Mouse (Mus musculus) central nervous system, embryonic 14 days (tissue): ENCODE results near the gene Art4. TPM values are rescaled to one million over a fixed set of nuclear protein-coding genes. Genes with fewer than 3 reads are reported as not detected.

Experiments used
- polyA plus RNA-seq: library from polyadenylated mRNA; depleted of rRNA; stranded (reverse); fragments of >200 nt; gene quantifications from 2 replicates; pipeline ENCODE4 v1.2.3, GENCODE M21; 2012; rRNA removed

Gene Art4
- polyA plus RNA-seq: 0.22 and 0.49 TPM in 2 replicates

DNA sequence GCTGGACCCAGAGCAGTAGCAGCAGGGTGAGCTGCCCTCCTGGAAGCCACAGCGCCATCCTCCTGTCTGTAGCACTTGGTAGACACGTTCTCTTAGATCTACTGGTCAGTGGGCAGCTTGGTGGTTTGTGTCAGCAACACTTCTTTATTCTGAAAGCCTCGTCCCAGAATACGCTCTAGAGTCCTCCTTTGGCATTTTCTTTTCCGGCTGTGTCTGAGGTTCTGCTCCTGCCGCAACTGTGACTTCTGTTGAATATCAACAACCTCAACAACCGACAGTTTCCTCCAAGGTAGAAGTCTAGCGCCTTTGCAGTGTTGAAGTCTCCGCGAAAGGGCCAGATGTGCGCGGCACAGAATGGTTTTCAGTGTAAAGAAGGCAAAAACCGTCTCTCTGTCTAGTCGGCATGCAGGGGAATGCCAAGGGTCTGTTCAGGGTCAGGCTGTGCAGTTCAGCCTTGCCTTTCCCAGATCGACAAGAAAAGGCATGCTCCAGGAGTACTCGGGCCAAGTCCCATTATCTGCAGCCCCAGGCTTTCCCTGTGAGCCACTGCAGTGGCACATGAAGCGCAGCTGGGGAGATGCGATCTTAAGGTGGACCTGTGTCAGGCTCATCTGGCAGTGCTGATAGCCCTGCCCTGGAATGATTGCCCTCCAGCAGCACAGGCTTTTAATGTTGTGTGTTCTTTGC is at the start of gene Art4:
Gene Art4 (minus strand): TSS at position 548 of the 687 bp plus-strand sequence.

DNA sequence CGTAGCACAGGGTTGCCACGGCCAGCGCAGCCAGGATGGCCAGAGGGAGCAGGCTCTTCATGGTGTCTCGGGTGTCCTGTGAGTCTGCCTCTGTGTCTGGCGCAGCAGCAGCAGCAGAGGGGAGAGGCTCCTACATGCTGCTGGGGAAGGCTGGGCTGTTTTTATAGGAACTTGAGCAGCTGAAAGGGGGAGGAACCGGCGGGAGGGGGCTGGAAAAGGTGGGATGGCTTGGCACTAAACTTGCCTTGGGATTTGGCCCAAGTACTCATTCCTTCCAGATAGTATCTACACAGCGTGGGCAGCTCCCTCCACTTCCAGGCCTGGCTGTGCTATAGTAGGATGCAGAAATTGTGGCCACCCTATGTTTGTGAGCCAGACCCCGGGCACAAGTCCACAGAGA is 18.1 kb upstream of the Art4 start, which contains the start of gene Mgp:
Gene Mgp (minus strand): TSS at position 154 of the 400 bp plus-strand sequence.

DNA sequence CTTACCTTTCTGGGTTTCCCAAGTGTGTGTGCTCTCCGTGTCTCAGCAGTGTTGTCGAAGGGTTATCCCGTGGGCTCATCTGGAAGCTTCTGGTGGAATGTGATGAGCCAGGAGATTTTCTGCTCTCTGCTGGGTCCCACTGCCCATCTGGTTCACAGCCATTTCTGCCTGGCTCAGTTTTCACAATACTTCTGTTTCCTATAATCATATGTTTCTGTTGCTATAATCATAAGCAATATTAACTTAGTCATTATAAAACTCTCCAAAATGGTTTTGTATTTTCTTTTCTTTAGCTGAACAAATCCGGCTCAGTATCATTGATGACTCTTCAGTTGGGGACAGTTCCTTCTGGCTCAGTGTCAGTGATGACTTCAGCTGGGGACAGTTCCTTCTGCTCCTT is 22.2 kb downstream of the Art4 start, which contains the start of gene Smco3:
Gene Smco3 (minus strand): TSS at position 101 of the 400 bp plus-strand sequence.

DNA sequence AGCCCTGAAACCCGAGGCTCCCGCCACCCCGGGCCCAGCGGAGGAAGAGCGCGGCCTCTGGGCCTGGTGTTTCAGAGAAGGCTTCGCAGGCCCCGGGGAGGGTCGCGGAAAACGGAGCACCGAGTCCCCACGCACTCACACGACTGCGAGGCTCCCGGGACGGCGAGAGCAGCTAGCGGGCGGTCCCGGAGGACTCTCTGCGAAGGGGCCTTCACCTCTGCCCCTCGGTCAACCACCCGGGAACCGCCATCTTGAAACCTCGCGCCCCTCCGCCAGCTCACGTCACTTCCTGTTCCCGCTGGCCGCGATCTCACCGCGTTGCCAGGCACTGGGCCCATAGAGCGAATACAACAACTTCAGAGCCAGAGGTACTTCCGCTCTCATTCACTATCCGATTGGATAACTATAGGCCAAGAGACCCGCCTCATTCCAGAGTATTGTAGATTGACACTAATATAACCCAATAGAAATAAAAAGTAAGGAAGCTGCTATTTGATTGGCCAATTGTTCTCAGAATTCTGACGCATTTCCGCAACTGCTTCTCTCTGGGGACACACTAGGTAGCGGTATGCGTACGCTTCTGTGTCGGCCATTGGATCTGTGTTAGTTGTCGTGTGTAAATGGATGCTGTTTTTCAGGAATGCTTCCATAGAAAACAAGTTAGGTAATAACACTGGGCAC is 29.5 kb downstream of the Art4 start, which contains the start of gene Wbp11:
Gene Wbp11 (minus strand): TSS at position 353 of the 681 bp plus-strand sequence.

DNA sequence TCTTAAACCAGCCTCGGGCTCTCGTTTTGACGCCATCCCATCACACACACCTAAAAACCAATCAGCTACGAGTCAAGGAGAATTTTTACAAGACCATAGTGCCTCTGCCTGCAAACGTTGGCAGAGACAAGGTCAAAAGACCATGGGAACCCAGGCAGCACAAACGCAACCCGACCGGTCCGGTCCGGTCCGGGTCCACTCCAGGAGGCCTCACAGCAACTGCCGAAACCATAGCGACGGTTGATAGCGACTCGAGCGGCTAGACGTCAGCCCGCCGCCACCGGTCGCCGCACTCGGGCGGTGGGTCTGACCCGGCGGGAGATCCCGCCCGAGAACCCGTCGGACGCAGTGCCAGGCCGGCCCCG is 30.0 kb downstream of the Art4 start, which contains the start of gene BC049715:
Gene BC049715 (plus strand): TSS at position 111 of the 365 bp plus-strand sequence.

DNA sequence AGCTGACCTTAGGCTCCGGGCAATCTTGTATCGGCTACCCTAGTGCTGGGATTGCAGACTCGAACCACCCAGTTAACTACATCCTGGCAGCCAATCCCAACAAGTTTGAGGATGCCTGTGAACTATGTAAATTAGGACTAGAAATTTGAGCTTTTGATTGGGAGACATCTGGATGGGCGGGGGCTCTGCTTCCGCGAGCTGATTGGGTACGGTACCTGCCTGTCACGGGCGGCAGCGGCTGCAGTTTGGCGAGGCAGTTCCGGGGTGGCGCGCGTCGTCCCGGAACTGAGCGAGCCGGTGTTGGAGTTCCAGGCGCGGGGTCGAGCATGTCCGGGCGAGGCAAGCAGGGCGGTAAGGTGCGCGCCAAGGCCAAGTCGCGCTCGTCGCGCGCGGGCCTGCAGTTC is 49.5 kb downstream of the Art4 start, which contains the start of gene H2afj:
Gene H2afj (plus strand): TSS at position 231 of the 404 bp plus-strand sequence.

DNA sequence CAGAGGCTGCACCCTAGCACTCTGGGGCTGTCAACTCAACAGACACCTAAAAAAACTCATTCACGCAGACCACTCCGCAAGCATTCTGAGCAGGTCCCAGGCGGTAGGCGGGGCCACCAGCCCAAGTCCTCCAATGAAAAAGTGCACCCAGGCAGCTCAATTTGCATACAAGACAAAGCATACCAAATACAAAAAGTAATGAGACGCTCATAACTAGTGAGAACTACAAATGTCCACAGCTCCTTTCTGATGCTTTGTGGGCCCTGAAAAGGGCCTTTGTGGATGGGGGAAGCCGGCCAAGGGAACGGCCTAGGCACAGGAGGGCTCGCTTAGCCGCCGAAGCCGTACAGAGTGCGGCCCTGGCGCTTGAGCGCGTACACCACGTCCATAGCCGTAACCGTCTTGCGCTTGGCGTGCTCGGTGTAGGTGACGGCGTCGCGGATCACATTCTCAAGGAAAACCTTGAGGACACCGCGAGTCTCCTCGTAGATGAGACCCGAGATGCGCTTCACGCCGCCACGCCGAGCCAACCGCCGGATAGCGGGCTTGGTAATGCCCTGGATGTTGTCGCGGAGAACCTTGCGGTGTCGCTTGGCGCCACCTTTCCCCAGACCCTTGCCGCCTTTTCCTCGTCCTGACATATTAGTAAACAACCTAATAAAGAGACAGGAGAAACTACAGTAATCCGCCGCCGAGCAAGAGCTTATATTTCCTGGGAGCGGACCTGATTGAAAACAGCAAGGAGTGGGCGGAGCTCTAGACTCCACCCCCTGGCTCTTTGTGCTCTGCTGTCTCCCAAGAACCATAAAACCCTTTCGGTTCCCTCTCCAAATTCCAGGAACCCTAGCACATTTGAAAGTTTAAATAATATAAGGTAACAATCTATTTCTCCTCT is 53.5 kb downstream of the Art4 start, which contains the start of gene Hist4h4:
Gene Hist4h4 (minus strand): TSS at position 677 of the 895 bp plus-strand sequence.

Other genes starting within 250 kb of the Art4 start
- gene Plbd1, start 195.8 kb downstream of the Art4 start, polyA plus RNA-seq: 0.72 and 1.4 TPM in 2 replicates
- 0.26 and 0.31 TPM in 2 replicates for gene Gucy2c, start 76.0 kb downstream of the Art4 start, polyA plus RNA-seq
- 1.1 TPM in 2 replicates for gene Hist4h4, start 53.3 kb downstream of the Art4 start, polyA plus RNA-seq
- 93.3 and 95.8 TPM in 2 replicates for gene H2afj, start 49.5 kb downstream of the Art4 start, polyA plus RNA-seq
- 0.22 and 0.45 TPM in 2 replicates for gene BC049715, start 30.1 kb downstream of the Art4 start, polyA plus RNA-seq
- 73.0 and 88.0 TPM in 2 replicates for gene Wbp11, start 29.5 kb downstream of the Art4 start, polyA plus RNA-seq
- gene Smco3, start 22.3 kb downstream of the Art4 start, polyA plus RNA-seq: 0.75 and 0.81 TPM in 2 replicates
- gene Mgp, start 18.1 kb upstream of the Art4 start, polyA plus RNA-seq: 29.7 and 116 TPM in 2 replicates
- 0.16 and 0.20 TPM in 2 replicates for gene Erp27, start 64.4 kb upstream of the Art4 start, polyA plus RNA-seq
- 0.19 and 0.23 TPM in 2 replicates for gene Pde6h, start 66.1 kb upstream of the Art4 start, polyA plus RNA-seq
- 19.7 and 28.4 TPM in 2 replicates for gene Arhgdib, start 84.2 kb upstream of the Art4 start, polyA plus RNA-seq